Mouse (Mus musculus) forebrain, embryonic 16.5 days (tissue): ENCODE data around the gene Slc25a19. TPM values are rescaled to one million over a fixed set of nuclear protein-coding genes. Genes with fewer than 3 reads are reported as not detected.

ENCODE experiments used
- polyA plus RNA-seq: library from polyadenylated mRNA; unstranded; fragments of >200 nt; fragmentation: Nextera tagmentation; extraction: Ambion mirVana; gene quantifications from 2 replicates; pipeline ENCODE4 v1.2.1, GENCODE M21; 2015

The Slc25a19 gene
- polyA plus RNA-seq, 1 experiment from 2014 or later = 63.0 TPM

Other genes starting within 250 kb of the Slc25a19 start
- gene Cdr2l, start 246.4 kb downstream of the Slc25a19 start, polyA plus RNA-seq = 16.8 and 18.3 TPM in 2 replicates
- 158 and 176 TPM in 2 replicates for gene Mrpl58, start 224.5 kb downstream of the Slc25a19 start, polyA plus RNA-seq
- gene Atp5h, start 208.3 kb downstream of the Slc25a19 start, polyA plus RNA-seq = 641 and 688 TPM in 2 replicates
- 18.9 and 20.2 TPM in 2 replicates for gene Kctd2, start 208.2 kb downstream of the Slc25a19 start, polyA plus RNA-seq
- gene Trim80, start 187.8 kb downstream of the Slc25a19 start, polyA plus RNA-seq = not detected in 2 replicates
- gene Slc16a5, start 165.8 kb downstream of the Slc25a19 start, polyA plus RNA-seq = not detected in 2 replicates
- gene Armc7, start 152.6 kb downstream of the Slc25a19 start, polyA plus RNA-seq = 16.2 and 17.3 TPM in 2 replicates
- gene Nt5c, start 136.4 kb downstream of the Slc25a19 start, polyA plus RNA-seq = 82.6 and 91.0 TPM in 2 replicates
- 1,959 and 1,981 TPM in 2 replicates for gene Jpt1, start 113.9 kb downstream of the Slc25a19 start, polyA plus RNA-seq
- gene Sumo2, start 92.0 kb downstream of the Slc25a19 start, polyA plus RNA-seq = 1,130 and 1,181 TPM in 2 replicates
- gene Nup85, start 63.9 kb downstream of the Slc25a19 start, polyA plus RNA-seq = 138 and 144 TPM in 2 replicates
- 68.0 and 76.5 TPM in 2 replicates for gene Mrps7, start 24.4 kb downstream of the Slc25a19 start, polyA plus RNA-seq
- 32.5 and 37.4 TPM in 2 replicates for gene Gga3, start 24.2 kb downstream of the Slc25a19 start, polyA plus RNA-seq
- gene Mif4gd, start 15.3 kb downstream of the Slc25a19 start, polyA plus RNA-seq = 9.8 and 12.9 TPM in 2 replicates
- gene Grb2, start 80.3 kb upstream of the Slc25a19 start, polyA plus RNA-seq = 188 and 194 TPM in 2 replicates
- 29.1 and 29.8 TPM in 2 replicates for gene Tmem94, start 137.1 kb upstream of the Slc25a19 start, polyA plus RNA-seq
- gene Caskin2, start 185.3 kb upstream of the Slc25a19 start, polyA plus RNA-seq = 9.1 and 11.2 TPM in 2 replicates
- gene Tsen54, start 186.4 kb upstream of the Slc25a19 start, polyA plus RNA-seq = 25.8 and 28.3 TPM in 2 replicates
- 1.3 and 2.0 TPM in 2 replicates for gene Llgl2, start 195.8 kb upstream of the Slc25a19 start, polyA plus RNA-seq
- 0.18 TPM in 1 of 2 replicates, not detected in the other for gene Myo15b, start 230.1 kb upstream of the Slc25a19 start, polyA plus RNA-seq